Mouse (Mus musculus) kidney, adult 11 months (tissue): ENCODE results near the gene Mfng.
A peak's percentile ranks its signal among the peaks of the same experiment; 100 is the strongest.

Source experiments
- DNase-seq: peaks from one replicate; pipeline ENCODE4 v3.0.0; 2022

Gene Mfng

DNA sequence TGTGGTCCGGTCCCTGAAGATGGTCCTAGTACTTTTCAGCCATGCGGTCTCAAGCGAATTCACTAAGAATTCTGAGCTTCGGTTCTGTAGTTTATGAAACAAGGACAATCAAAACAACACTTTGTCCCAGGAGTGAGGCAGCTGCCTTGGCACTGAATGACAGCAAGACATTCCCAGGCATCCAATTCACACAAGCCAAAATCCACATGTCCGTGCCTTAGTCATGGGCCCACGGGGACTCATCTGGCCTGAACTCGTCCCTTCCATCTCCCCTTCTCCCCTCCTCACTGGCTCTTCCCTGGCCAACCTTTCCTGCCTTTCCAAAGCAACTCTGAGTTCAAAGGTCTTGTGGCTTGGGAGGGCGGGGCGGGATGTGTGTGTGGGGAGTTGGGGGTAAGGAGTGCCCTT, 13.1 kb upstream of the Mfng start:
- no peak for DNase-seq

DNA sequence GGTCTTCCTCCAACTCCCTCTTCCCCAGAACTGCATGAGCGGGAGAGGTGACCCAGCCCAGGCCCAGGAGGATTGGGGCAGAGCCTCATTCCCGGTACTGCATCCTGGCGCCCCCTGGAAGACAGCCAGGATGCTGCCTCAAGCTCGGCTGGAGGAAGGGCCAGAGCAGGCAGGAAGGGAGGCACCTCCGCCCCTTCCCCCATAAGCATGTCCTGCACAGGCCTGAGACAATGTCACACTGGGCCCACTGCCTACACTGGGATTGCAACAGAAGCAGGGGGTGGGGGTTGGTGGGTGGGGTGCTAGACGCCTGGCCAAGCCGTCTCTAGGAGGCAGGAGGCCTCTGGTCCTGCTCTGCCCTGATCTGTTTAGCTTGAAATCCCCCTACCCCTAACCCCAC, 12.7 kb upstream of the Mfng start:
- DNase-seq, result peak; percentile 77

DNA sequence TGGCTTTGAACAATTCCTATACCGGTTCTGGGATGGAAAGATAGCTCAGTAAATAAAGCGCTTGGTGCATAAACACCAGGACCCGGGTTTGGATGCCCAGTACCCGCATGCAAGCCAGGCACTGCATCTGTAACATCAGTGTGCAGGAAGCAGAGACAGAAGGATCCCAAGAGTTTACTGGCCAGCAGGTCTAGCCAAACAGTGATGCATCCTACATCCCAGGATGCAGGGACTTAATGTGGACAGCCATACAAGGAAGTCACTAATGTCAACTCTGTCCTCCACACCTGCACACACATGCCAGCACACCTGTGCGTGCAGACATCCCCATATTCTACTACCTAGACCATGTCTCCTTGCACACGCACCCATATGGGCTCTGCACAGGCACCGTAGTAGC, 12.0 kb upstream of the Mfng start:
- no peak for DNase-seq

DNA sequence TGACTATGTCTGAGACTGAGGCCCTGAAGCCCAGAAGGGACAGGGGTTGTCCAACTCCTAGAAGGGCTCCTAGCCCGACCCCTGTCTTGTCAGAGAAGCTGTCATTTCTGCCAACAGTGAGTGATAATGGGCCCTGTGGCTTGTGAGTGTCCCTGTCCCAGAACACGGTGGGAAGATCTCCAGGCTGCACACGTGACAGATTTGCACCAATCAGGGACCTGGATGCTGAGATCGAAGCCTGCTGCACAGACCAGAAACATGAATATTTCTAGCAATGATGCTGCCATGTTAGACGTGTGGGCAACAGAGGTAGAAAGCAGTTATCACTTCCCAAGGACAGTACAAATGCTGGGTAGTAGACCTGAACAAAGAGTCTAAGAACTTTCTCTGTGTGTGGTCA, 11.2 kb upstream of the Mfng start:
- DNase-seq, result no peak

DNA sequence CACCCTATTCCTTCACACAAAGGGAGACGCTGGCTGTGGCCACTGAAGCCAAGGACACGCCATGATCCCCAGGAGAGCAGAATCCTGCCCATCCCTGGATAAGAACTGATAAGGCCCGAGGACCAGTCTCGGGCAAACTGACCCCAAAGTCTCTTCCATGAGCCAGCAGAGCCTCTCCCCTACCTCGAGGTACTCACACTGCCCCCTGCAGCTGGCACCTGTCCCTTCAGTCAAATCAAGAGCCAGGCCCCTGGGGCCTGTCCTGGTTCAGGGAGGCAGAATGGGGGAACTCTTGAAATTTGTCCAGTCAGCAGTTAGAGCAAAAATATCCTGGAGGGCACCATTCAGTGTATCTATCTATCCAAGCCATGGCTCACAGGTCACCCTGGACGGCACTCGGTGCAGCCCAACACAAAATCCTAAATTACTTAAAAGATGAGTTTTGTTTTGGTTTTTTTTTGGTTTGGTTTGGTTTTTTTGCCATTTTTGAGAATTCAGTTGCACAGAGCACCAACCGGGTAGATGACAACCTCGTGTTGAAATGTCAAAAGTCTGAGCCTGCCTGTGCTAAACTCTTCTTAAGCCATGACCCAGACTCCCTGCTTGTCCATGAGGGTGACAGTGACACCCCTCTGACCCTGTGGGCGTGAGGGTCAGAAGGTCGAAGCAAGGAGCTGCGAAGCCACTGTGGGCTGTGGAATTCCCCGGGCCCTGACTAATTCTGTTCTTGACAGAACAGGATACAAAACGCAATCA, 9.3 kb upstream of the Mfng start:
- no peak for DNase-seq

DNA sequence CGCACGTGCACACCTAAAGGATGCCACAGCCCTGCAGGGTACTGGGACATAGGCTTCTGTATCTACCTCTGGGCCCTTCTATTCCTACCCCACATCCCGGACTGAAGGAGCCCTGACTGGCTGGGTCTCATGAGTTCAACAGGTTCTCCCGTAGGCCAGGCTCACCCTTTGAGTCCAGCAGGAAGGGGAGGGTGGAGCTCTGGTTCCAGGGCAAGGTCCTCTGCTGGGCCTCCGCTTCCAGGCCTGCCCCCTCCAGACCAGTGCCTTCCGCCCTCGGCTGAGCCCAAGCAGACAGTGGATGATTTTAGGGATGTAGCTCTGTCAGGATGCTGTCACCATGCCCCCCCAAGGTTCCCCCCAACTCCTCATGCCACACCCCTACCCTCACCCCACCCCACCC, 7.6 kb upstream of the Mfng start:
- DNase-seq, result peak; percentile 81

DNA sequence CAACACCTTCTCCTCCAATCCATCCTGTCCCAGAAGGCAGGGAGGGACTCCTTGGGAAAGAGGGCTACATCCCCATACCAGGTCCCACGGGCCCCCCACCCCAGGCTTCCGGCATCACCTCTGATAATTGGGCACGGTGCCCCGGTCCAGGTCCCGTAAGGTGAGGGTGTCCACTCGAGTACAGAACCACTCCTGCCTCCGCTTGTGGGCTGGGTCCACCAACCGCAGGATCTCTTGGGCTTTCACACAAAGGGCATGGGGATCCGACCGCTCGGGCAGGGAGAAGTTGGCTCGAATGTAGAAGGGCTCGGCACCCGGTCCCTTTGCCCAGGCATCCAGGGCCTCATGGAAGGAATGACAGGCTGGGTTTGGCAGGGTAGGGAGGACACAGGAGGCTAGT, 7.1 kb upstream of the Mfng start:
- no peak for DNase-seq

DNA sequence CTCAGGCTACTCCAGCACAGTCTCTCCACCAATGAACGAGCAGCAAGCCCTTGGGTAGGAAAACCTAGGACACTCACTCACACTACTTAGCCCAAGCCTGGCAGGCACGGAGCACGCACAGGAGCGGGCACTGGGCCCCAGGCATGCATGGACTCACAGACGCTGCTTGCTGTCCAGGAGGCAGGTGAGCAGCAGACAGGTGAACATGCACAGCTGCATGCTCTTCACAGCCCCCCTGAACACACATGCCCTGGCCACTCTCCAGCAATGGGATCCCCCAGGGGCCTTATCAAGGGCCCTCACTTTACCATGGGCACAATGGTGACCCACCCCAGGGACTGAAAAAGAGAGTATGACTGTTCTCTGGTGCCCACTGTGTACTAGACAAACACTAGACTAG, 6.4 kb upstream of the Mfng start:
- no peak for DNase-seq

DNA sequence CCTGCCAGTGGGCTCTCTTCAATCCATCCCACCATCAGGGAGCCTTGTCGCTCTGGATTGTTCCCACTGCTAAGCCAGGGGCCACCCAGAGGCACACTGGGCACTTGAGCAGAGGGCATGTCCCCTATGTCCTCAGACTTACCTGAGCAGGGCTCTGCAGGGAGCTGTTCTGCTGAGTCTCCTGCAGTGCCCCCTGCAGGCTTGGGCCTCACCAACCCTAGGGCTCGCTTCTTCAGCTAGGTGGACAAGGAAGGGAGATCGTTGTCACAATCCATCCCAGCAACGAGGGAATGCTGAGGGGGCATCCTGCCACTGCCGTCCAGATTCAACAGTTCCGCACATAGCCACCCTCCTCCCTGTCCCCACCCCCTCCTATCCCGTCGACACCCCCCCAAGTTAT, 6.0 kb upstream of the Mfng start:
- DNase-seq, result no peak

DNA sequence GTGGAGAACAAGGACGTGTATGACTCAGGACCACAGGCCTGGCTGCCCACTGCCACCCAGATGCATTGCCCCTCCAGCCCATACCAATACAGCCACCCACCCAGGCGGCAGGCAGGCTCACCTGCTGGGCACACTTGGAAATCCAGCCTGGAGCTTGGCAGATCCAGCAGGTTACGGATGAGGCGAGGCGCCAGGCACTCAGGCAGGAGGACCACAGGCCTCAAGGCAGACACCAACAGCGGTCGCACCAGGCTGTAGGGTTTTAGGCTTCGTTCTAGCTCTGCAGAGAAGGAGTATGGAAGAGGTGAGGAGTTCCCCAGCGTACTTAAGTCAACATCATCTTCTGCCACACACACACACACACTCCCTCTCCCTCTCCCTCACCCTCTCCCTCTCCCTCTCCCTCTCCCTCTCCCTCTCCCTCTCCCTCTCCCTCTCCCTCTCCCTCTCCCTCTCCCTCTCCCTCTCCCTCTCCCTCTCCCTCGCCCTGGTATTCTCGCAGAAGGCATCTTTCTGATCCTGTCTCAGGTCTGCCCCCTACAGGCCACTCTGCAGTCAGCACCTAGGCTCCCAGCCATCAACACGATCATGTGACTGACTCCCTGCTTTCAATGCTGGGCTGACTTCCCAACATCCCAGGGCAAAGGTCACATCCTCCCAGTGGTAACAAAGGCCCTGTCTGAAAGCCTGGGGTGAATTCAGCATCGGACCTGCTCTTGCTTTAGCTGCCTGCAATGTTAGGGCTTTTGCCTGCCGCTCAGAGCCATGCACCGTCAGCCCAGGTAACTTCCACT, 5.0 kb upstream of the Mfng start:
- peak; percentile 97 for DNase-seq

DNA sequence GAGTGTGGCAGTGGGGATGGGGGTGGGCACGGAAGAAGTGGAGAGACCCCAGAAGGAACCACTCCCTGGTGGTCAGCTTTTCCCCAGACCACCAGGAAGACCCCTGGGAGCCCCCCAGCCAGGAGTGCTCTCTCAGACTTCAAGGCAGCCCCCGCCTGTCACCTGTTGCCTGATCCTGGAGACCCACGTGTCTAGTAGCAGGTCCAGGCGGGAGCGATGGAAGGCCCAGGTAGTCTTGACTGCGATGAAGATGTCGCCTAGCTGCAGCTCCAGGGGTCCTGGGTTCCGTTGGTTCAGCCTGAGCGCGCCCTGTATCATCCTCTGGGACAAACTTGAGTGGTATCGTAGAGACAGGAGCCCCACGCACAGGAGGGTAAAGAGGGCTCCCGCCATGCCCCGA, 419 bp downstream of the Mfng start:
- no peak for DNase-seq

DNA sequence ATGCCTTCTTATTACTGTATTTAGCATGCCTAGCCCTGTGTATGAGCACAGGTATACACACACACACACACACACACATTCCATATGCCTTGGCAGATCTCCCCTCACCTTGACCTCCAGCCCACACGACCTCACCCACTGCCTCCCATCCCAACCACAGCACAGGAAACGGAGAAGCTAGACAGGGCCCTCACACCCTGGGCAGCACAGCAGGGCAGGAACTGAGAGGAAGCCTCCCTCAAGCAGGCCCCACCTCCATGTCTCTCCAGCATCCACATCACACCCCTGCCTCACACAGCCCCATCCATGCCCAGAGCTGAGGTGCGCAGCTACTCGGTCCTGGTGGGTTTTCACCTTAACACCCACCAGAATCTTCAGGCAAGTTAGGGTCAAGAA, 909 bp downstream of the Mfng start:
- DNase-seq, result peak; percentile 47

DNA sequence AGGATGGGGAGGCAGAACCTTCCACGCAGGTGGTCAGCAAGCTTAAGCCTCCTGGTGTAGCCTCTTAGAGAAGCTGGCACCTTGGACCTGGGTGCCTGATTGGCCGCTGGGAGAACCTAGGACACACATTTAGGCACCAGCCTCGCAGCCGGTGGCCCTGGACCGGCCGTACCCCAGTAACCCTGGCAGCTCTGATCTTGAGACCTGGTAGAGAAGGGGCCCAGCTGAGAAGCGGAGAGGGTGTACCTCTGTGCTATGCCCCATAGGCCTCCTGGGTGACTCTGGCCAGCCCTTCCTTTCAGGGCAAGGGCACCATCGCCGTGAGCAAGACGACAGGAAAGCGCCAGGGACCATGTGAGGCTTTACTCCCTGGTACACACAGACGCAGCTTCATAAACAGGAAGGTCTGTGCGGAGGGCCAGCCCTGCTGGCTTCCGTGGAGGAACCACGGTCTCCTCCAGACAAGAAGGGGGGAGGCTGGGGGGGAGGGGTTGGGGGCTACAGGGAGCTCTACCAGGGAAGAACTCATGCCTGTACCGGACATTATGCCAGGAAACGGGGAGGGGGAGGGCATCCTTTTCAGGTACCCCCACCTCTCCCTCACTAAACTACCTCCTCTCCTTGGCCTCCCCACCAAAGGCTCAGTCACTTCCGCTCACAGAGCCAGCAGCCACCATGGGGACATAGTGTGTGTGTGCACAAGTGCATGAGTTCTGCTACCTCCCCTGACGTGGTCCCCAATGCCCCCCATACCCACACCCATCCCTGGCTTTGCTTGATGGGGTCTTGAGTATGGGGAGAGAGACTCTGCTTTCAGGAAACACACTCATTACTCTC, 1.5 kb downstream of the Mfng start:
- DNase-seq, result peak; percentile 61

DNA sequence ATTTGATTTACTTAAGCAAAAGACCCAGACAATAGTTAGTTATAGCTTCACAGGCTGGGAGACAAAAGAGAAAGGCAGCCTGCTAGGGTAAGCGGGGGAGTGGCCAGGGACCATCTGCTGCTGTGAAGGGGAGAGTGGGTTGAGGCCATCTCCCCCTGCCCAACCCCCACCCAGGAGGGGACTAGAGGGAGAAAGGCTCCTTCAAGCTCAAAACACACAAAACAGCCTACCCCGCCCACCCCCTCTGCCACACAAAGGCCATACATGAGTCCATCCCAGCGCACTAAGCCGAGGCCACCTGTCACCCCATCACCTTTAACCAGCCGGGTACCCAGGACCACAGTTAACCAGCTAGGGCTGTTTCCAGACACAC, 2.3 kb downstream of the Mfng start:
- DNase-seq, result no peak

DNA sequence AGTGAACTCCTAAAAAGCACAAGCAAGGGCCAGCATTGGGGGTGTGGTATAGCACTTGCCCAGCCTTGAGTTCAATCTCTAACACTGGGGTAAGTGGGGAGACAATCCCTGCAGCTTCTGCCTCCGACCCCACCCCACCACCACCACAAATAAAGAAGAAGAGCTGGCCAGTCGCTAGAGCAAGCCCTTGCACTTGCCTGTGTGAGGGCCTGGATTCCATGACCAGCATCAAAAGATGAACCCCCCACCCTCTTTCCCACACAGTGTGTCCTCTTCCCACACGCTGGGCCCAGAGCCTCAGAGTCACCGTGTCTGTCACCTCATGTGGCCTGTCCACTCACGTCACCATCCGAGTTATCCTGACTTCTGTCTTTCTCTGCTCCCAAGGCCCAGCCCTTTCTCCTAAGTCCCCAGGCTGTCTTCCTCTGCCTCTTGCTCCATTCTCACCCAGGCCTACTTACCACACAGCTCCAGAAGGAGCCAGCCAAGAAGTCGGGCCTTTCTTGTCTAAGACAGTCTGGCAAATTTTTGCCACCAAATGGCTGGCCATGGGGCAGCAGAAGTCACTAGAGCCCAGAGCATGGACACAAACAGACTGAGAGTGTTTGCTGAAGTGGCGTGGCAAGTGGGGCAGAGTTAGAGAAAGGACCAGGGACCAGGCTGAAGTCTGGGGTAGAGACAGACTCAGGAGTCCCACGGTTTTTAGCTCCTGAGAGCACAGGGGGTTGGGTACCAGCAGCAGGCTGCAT, 2.9 kb downstream of the Mfng start:
- no peak for DNase-seq

DNA sequence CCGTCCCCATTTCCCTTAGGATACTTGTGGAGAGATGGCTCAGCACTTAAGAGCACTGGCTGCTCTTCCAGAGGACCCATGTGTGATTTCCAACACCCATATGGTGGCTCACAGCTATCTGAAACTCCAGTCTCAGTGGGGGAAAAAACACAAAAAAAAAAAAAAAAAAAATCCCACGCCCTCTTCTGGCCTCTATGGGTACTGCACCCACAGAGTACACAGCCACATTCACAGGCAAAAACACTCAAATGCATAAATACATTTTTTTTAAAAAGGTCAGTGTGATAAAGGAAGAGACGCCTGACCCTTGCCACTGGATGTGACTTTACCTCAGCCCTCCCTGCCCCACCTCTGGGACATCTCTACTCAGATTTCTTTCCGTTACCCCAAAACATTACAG, 4.2 kb downstream of the Mfng start:
- no peak for DNase-seq

DNA sequence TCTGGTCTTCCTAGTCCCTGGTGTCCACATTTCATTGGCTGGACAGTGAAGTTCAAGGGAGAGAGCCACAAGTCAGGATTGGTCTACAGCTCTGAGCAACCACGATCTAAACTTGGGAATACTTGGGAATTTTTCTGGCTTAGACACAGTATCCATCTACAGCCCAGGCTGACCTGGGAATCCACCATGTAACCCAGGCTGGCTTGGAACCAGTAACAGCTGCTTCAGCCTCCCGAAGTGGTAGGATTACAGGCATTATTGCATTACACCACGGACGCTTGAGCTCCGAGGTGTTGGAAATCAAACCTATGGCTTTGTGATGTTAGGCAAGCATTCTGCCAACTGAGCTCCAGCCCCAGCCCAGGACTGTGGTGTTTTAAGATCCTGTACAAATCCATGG, 9.6 kb downstream of the Mfng start:
- DNase-seq, result no peak

DNA sequence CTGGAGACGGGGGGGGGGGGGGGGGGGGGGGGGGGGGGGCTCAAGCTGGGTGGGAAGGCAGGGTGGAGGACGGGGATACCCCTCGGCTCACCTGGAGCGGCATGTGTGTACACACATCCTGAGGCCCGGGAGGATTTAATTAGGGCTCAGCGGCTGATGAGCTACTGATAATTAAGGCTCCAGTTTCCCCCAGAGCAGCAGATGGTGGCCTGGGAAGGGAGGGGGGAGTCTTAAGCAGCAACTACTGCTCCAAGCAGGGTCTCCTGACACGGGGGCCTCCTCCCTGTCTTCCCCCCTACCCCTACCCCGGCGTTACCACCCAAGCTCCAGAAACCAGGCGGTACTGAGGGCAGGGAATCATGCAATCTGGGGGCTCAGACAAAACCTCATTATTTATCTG, 10.1 kb downstream of the Mfng start:
- DNase-seq, result no peak

DNA sequence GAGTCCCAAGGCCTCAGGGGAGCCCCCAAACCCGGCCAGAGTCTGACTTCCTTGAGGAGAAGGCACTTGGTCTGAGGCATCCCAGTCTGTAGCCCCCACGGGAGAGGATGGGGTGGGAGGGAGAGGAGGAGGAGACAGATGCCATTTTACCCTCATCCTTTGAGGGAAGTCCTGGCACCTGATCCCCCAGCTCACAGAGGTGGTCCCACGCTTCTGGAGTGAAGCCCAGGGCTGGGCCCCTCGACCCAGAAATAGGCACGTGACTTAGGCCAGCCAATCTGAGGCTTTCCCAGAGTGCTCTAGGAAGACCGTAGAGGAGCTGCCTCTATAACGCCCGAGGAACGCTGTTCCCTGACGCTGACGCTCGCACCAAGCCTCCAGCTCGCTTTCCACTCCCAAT, 12.2 kb downstream of the Mfng start:
- DNase-seq, result no peak

DNA sequence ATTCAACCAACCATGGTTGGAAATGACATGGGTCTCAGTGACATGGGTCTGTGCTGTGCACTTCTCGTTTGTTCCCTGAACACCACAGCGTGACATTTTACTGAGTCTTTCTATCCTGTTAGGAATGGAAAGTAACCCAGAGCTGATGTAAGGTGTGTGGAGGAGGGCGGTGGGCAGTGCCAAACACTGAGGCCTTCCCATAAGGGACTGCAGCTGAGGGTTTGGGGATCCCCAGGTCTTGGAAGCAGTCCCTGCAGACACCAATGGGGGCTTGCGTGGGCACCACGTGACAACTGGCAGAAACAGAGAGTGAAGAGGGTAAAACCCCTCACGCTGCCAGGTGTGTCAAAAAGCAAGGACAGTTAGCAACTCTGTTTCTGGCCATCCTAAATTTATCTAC, 15.1 kb downstream of the Mfng start:
- DNase-seq, result no peak

DNA sequence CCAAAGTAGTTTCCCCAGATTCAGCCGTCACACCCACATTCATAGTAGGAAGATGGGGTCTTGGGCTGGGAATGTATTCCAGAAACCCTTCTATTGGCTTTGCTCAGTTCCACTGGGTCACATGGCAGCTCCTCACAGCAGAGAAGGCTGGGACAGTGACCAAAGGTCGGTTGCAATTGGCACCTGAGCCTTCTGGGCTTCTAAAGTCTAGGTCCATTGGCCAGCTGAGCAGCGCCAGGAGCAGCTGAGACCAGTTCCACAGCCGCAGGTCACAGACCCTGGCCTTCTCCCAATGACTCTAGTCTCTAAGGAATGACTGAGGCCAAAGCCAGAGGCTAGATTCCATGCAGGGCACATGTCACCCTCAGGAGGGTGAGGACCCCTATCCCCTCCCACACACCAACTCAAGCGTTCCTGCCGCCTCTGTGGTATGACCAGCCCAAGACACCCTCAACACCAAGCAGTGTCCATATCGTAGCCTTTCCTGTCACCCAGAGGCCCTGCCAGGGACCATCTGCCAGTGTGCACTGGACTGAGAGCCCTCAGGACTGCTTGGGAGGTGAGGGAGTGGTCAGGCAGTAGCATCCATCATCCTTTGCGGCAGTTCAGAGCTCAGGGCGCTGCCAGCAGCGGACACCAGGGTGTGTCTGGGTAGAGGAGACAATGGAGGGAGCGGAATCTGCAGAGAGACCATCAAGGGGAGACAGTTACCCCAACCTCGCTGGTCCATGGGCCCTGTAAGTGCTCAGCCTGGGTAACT, 17.1 kb downstream of the Mfng start:
- DNase-seq, result peak; percentile 89

DNA sequence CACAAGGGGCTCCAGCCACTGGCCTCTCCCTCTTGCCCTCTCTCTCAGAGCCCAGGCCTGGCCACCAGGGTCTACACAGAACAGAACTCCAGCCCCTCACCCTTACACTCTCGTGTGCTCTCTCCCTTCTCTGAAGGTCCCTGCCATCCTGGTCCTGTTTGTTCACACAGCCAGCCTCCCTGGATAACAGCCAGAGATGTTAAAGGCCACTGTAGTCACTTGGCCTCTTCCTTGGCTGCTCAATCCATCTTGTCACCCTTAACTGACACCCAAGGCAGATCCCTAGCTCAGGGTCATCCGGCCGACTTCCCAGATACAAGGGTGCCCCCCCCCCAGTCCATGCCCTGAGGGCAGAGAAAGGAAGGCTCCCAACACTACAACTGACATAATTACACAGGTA, 18.0 kb downstream of the Mfng start:
- no peak for DNase-seq
